Mouse (Mus musculus): Measurements from ENCODE around the gene Cmtr2. TPM values are rescaled to one million over a fixed set of nuclear protein-coding genes. Genes with fewer than 3 reads are reported as not detected.

Cmtr2 gene
- 5.1 and 5.4 TPM in 2 replicates for polyA plus RNA-seq (2015; fragmentation: Nextera tagmentation; extraction: Ambion mirVana)

DNA sequence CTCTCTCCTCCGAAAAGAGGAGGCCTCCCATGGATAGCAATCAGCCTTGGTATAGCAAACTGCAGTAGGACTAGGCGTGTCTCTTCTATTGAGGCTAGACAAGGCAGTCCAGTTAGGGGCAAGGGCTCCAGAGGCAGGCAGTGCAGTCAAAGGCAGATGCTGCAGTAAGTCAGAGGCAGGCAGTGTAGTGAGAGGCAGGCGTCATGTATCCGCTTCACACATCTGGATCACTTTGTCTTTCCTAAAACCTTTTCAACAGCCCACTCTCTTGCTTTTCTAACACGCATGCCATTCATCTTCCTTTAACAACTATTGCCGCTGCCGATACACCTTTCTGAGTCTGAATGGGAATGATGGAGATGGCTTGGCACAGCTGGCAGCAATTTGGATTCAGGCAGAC is at the start of gene Cmtr2:
TSS of gene Cmtr2 (plus strand) at position 301 of the 400 bp plus-strand sequence.
- no peak for ATAC-seq (ENCODE audit: extremely low read depth, insufficient number of reproducible peaks, low FRiP score, low TSS enrichment)
- no peak within 1 kb of the TSS for H3K9ac ChIP-seq
- H3K4me2 ChIP-seq = no peak within 1 kb of the TSS
- no peak within 1 kb of the TSS for H3K27ac ChIP-seq (replicated peaks)
- peaks cover 13% of the 10 kb centered on the region for H3K4me1 ChIP-seq
- no peaks in the 10 kb centered on the region for H3K36me3 ChIP-seq
- H3K4me3 ChIP-seq = no peak within 1 kb of the TSS
- 68% methylated on average over 7 of the region's 7 CpGs for WGBS
- H3K9me3 ChIP-seq = no peaks in the 10 kb centered on the region
- H3K27me3 ChIP-seq (replicated peaks) = peaks cover 5% of the 10 kb centered on the region; the same call in 1 of the 2 replicates

DNA sequence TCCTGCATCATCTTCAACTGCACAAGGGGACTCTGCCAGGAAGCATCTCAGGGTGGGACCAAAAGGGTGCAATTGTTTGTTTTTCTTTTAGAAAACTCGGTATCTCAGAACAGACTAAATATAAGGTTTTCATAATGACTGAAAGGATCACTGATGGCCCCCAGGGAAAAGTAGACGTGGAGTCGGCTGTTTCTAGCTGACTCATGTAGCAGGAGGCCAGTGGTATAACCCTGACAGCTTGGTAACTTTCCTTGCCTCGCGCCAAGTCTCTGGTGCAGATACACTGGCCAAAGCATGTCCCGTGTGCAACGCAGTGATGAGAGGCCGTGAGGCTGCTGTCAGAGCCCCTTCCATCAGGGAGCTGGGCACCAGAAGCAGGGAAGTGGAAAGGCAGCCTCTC is 49.2 kb upstream of the Cmtr2 start:
- Histone ChIP-seq H3K36me3 (no peaks in the 10 kb centered on the region), H3K9ac (no peak overlapping the region), H3K9me3 (no peaks in the 10 kb centered on the region), H3K27me3 (replicated peaks) (peaks cover 73% of the 10 kb centered on the region), H3K4me1 (peaks cover 3% of the 10 kb centered on the region), H3K4me3 (no peak overlapping the region), H3K4me2 (no peak overlapping the region), H3K27ac (replicated peaks) (no peak overlapping the region)
- 74% methylated on average over 8 of the region's 8 CpGs for WGBS
- no peak for ATAC-seq (ENCODE audit: extremely low read depth, insufficient number of reproducible peaks, low FRiP score, low TSS enrichment)

DNA sequence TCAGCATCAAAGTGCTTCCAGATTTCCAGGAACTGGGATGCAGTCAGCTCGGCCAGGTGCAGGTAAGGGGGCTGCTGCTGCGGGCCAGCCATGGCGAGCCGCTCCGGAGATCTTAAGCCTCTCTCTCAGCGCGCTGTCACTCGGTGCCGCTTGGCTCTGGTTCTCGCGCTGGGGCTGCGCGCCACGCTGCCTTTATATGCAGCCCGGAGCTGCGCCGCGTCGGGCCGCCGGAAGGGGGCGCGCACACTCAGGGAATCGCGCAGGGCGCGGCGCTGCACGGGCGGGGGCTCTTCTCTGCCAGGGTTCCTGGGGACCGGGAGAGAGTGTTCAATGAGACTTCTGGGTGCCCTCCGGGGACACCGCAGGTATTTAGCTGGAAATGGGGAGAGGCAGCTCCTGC is 47.4 kb upstream of the Cmtr2 start, which contains the start of gene Calb2:
TSS of gene Calb2 (minus strand) at position 165 of the 400 bp plus-strand sequence.
- under 1% methylated on average over 33 of the region's 33 CpGs for WGBS
- ATAC-seq (ENCODE audit: extremely low read depth, insufficient number of reproducible peaks, low FRiP score, low TSS enrichment) = no peak
- H3K4me3 ChIP-seq = peak within 1 kb of the TSS; percentile 22
- peak within 1 kb of the TSS; percentile 46 for H3K4me2 ChIP-seq
- no peak within 1 kb of the TSS for H3K27ac ChIP-seq (replicated peaks)
- peaks cover 58% of the 10 kb centered on the region for H3K27me3 ChIP-seq (replicated peaks)
- no peaks in the 10 kb centered on the region for H3K36me3 ChIP-seq
- no peak within 1 kb of the TSS for H3K9ac ChIP-seq
- no peaks in the 10 kb centered on the region for H3K9me3 ChIP-seq
- peaks cover 3% of the 10 kb centered on the region for H3K4me1 ChIP-seq

DNA sequence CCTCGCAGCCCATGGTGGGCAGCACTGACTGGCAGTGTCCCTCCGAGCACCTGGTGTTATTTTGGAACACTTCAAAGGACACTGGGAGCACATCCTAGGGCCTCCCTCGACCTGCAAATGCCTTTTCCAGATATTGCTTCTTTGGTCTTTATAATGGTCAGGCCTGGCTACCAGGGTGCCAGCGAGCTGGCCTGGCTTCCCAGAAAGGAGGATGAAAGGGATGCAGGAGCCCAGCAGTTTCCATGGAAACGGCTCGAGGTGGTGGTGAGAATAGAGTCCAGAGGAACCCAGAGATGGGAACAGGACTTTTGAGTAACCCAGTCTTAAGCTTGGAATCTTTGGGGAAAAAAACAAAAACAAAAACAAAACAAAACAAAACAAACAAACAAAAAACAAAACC is 43.3 kb upstream of the Cmtr2 start:
- no peak overlapping the region for H3K4me2 ChIP-seq
- no peak overlapping the region for H3K9ac ChIP-seq
- H3K4me1 ChIP-seq = peaks cover 7% of the 10 kb centered on the region
- peaks cover 49% of the 10 kb centered on the region for H3K27me3 ChIP-seq (replicated peaks)
- H3K9me3 ChIP-seq = no peaks in the 10 kb centered on the region
- no peak for ATAC-seq (ENCODE audit: extremely low read depth, insufficient number of reproducible peaks, low FRiP score, low TSS enrichment)
- H3K27ac ChIP-seq (replicated peaks) = no peak overlapping the region
- no peak overlapping the region for H3K4me3 ChIP-seq
- WGBS = 52% methylated on average over 6 of the region's 6 CpGs
- no peaks in the 10 kb centered on the region for H3K36me3 ChIP-seq

DNA sequence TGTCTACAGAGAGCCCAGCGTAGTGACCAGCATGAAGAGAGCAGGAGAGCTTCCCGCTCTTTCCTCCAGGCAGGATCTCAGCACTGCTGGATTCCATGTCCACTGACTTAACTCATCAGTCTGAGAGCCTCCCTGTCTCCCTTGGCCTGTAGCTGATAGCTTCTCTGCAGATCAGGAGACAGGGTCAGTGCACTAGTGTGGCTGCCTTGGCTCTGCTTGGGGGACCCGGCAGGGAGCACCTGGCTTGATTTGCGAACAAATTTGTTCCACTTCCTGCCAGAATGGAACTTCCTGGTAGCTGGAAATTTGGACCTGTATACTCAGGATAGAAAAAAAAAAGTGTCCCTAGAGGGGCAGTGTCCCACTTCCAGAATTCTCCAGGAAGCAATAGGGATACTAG is 40.6 kb upstream of the Cmtr2 start:
- H3K36me3 ChIP-seq = no peaks in the 10 kb centered on the region
- no peak for ATAC-seq (ENCODE audit: extremely low read depth, insufficient number of reproducible peaks, low FRiP score, low TSS enrichment)
- 71% methylated on average over 4 of the region's 4 CpGs for WGBS
- no peak overlapping the region for H3K9ac ChIP-seq
- H3K4me2 ChIP-seq = no peak overlapping the region
- H3K9me3 ChIP-seq = no peaks in the 10 kb centered on the region
- no peak overlapping the region for H3K4me3 ChIP-seq
- H3K4me1 ChIP-seq = peaks cover 11% of the 10 kb centered on the region
- H3K27me3 ChIP-seq (replicated peaks) = peaks cover 39% of the 10 kb centered on the region
- no peak overlapping the region for H3K27ac ChIP-seq (replicated peaks)

DNA sequence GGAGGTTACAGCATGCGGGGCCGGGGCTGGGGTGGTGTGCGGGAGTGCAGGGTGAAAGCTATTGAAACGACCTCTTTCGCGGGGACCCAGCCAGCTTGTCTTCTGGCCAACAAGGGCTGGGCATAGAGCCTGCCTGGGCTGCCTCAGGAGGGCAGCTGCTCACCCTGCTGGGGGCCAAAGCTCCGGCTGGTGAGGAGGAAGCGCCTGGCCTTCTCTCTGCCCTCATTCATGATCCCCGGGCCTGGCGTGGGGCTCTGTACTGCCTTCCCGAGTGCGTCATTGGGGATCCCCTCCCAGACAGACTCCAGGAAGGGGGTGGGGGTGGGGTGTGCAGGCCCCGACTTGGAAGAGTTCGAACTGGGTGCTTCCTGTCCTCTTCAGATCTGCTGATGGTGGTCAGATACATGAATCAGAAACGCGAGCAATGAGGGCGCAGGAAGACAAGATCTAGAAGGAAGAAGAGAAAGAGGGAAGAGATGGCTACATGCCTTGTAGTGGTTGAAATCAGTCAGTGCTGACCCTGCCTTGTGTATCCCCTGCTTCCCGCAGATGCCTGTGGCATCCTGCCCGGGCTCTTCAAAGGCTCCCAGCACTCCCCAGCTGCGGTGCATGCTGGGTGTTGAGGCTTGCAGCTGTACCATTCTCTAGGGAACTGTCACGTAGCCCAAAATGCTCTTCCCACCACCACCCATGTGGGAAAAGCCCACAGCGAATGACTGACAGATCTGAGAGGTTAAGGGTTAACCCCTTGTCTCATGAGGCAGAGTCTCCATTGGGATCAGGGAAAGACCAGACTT is 37.9 kb upstream of the Cmtr2 start:
- ATAC-seq (ENCODE audit: extremely low read depth, insufficient number of reproducible peaks, low FRiP score, low TSS enrichment) = no peak
- H3K9ac ChIP-seq = peak overlapping the region; percentile 47; the same call in 1 of the 2 replicates

DNA sequence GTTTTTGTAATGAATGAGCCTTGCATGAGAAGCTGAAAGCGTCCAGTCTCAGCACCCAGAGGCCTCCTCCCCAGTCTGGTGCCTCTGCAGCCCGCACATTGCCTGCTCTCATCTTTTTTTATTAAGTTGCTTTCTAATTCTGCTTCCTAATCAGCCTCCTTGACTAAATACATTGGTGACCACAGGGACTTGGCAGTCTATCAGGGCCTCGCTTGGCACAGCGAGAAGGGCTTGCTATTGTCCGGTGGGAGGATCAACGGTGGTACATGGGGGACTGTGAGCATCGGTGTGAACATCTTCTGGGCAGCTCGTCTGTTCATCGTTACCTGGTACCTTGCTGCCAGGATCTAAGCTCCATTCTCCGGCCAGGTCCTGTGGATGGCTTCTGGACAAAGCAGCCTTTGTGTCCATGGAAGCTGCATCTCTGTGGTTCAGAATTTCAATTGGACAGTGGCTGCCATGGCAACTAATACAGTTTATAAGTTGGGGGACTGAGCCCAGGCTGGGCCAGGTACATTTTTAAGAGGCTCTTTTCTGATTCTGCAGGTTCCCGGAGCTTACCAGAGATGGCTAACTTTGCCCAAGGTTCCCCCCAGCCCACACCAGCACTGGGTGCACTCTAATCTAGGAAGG is 32.6 kb upstream of the Cmtr2 start:
- no peak overlapping the region for H3K9ac ChIP-seq
- H3K4me3 ChIP-seq = no peak overlapping the region
- peaks cover under 1% of the 10 kb centered on the region for H3K4me1 ChIP-seq
- H3K27ac ChIP-seq (replicated peaks) = no peak overlapping the region
- 72% methylated on average over 11 of the region's 11 CpGs for WGBS
- H3K27me3 ChIP-seq (replicated peaks) = peaks cover 24% of the 10 kb centered on the region
- no peaks in the 10 kb centered on the region for H3K36me3 ChIP-seq
- H3K9me3 ChIP-seq = no peaks in the 10 kb centered on the region
- no peak overlapping the region for H3K4me2 ChIP-seq
- ATAC-seq (ENCODE audit: extremely low read depth, insufficient number of reproducible peaks, low FRiP score, low TSS enrichment) = no peak

More for the DNA sequence above, 37.9 kb upstream of the Cmtr2 start:
- Histone ChIP-seq H3K4me3 (no peak overlapping the region), H3K36me3 (no peaks in the 10 kb centered on the region), H3K4me2 (peak overlapping the region; percentile 45), H3K4me1 (peaks cover 11% of the 10 kb centered on the region), H3K27ac (replicated peaks) (no peak overlapping the region), H3K9me3 (no peaks in the 10 kb centered on the region), H3K27me3 (replicated peaks) (peaks cover 29% of the 10 kb centered on the region)
- WGBS = 10% methylated on average over 22 of the region's 22 CpGs

DNA sequence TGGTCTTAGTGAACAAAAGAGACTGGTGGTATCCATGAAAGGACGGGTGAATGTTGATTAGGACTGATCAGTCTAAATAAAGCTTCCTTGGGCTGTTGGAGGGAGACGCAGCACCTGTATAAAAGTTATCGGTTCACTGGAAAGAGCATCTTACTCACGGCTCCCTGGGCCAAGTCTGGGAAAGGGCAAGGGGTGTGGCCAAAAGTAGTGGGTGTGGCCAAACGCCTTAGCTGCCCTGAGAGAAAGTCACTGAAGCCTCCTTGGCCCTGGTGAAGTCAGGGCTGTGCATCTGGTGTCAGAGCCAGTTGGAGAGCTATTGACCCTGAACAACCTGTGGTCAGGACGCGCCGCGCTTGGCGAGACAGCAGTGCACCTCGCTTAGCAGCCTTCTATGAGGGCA is 31.7 kb upstream of the Cmtr2 start:
- ATAC-seq (ENCODE audit: extremely low read depth, insufficient number of reproducible peaks, low FRiP score, low TSS enrichment) = no peak
- Histone ChIP-seq H3K36me3 (no peaks in the 10 kb centered on the region), H3K9ac (no peak overlapping the region), H3K27ac (replicated peaks) (no peak overlapping the region), H3K4me3 (no peak overlapping the region), H3K4me2 (no peak overlapping the region), H3K9me3 (no peaks in the 10 kb centered on the region), H3K4me1 (no peaks in the 10 kb centered on the region), H3K27me3 (replicated peaks) (peaks cover 18% of the 10 kb centered on the region)
- 25% methylated on average over 11 of the region's 11 CpGs for WGBS

DNA sequence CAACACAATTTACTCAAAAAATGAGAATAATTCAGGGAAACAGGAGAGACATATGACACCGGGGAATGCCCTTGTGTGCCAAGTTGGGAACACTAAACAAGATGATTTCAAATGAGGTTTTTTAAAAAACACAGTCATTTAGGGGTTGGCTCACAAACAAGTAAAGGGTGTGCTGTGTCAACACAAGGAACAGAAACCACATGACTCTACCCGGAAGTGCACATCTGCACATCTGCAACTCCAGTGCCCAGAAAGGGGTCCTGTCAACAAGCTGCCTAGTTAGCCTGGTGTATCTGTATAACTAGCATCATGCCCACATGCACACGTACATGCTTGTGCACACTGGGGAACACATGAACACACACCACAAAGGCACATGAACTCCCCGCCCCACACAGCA is 29.9 kb upstream of the Cmtr2 start:
- ATAC-seq (ENCODE audit: extremely low read depth, insufficient number of reproducible peaks, low FRiP score, low TSS enrichment) = no peak
- Histone ChIP-seq H3K4me3 (no peak overlapping the region), H3K27me3 (replicated peaks) (peaks cover 14% of the 10 kb centered on the region), H3K9ac (no peak overlapping the region), H3K4me1 (no peaks in the 10 kb centered on the region), H3K9me3 (no peaks in the 10 kb centered on the region), H3K27ac (replicated peaks) (no peak overlapping the region), H3K36me3 (no peaks in the 10 kb centered on the region), H3K4me2 (no peak overlapping the region)
- WGBS = 71% methylated on average over 4 of the region's 4 CpGs

DNA sequence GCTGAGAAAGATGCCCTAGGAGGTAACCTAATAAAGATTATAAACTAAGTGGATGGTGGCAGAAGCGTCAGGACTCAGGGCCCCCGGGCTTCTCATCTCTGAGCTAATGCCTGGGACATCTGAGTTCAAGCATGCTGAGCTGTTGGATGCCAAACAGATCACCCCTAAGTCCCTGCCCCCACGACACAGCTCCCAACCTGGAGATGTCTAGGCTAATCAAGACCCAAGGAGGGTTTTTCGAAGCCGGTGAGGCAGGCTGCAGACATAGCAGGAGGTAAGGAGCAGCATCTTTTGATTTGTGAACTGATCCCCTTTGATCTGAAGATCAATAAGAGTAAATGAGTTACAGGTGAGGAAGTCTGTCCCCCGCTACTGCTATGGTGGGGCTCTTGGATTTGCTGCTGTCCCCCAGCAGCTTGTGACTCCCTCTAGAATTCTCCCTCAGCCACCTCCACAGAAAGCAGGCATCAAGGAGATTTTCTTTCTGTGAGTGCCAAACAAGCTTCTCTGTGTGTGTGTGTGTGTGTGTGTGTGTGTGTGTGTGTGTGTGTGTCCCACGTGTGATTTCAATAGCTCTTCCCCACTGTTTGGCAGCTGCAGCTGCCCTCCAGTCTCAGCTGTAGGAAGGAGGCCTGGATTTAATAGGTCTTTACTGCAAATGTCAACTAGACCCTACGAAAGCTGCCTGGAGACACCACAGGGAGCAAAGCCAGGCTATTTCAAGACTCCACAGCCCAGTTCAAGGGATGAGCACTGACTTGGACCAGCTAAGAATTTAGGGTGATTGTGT is 26.3 kb upstream of the Cmtr2 start:
- Histone ChIP-seq H3K4me3 (no peak overlapping the region), H3K27ac (replicated peaks) (no peak overlapping the region), H3K9ac (no peak overlapping the region), H3K36me3 (no peaks in the 10 kb centered on the region), H3K9me3 (no peaks in the 10 kb centered on the region), H3K4me2 (no peak overlapping the region), H3K4me1 (no peaks in the 10 kb centered on the region), H3K27me3 (replicated peaks) (peaks cover 4% of the 10 kb centered on the region)
- 17% methylated on average over 8 of the region's 8 CpGs for WGBS
- no peak for ATAC-seq (ENCODE audit: extremely low read depth, insufficient number of reproducible peaks, low FRiP score, low TSS enrichment)

DNA sequence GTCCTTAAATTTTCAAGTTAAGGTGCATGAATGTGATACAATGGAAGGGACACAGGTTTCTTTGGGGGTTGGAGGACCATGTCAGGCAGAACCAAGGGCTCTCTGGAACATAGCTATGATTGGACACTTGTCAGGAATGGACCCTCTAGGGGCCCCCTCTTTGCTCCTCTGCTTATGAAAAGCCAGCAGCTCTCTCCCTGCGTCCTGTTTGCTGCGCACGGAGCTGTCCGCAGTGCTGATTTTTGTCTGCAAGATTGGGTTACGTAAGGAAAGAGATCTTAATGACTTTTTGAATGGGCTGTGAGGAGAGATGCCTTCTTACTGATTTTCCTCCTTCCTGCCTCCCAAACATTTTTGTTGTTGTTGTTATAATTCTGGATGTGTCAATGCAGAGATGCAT is 18.8 kb upstream of the Cmtr2 start:
- Histone ChIP-seq H3K9ac (no peak overlapping the region), H3K27me3 (replicated peaks) (peaks cover 4% of the 10 kb centered on the region; the same call in 1 of the 2 replicates), H3K9me3 (no peaks in the 10 kb centered on the region), H3K36me3 (no peaks in the 10 kb centered on the region), H3K4me2 (no peak overlapping the region), H3K4me1 (no peaks in the 10 kb centered on the region), H3K27ac (replicated peaks) (no peak overlapping the region), H3K4me3 (no peak overlapping the region)
- 0% methylated on average over 5 of the region's 5 CpGs for WGBS
- ATAC-seq (ENCODE audit: extremely low read depth, insufficient number of reproducible peaks, low FRiP score, low TSS enrichment) = no peak
